18 mouse cellular contexts compared by ENCODE assay signal in the genomic region with DNA sequence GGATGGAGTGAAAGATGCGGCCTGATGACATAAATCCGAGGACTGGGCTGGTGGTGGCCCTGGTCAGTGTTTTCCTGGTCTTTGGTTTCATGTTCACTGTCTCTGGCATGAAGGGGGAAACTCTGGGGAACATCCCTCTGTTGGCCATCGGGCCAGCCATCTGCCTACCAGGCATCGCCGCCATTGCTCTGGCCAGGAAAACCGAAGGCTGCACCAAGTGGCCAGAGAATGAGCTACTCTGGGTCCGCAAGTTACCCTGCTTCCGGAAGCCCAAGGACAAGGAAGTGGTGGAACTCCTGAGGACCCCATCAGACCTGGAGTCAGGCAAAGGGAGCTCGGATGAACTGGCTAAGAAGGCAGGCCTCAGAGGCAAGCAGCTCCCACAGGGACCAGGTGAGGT. TPM values are rescaled to one million over a fixed set of nuclear protein-coding genes. Genes with fewer than 3 reads are reported as not detected.
DNase-seq lines count a peak whose midpoint lies in the region; ATAC-seq lines count a peak whose summit lies in the region.
"Had no signal": no experiment of that assay in that cellular context is flagged by ENCODE, and none has a peak within 500 bp of the region (broad histone marks: within the 10 kb centered on the region; RNA-seq: fewer than 3 reads in every experiment).

No protein-coding gene starts in this region.

- intact Hi-C loops in heart, postnatal 36 days (cut with DNase I) = no loop called here

- no peaks in the 10 kb centered on the region for H3K36me3 ChIP-seq in heart, embryonic 10.5 days
- no peaks in the 10 kb centered on the region for H3K36me3 ChIP-seq in intestine, embryonic 14.5 days (ENCODE audit: control insufficient read depth, insufficient read depth, low read length)
- H3K36me3 ChIP-seq in intestine, embryonic 15.5 days = no peaks in the 10 kb centered on the region
- H3K36me3 ChIP-seq in neural tube, embryonic 13.5 days = no peaks in the 10 kb centered on the region
- H3K36me3 ChIP-seq: embryonic facial prominence, embryonic 15.5 days; forebrain, embryonic 10.5 days; limb, embryonic 13.5 days; liver, embryonic 15.5 days; neural tube, embryonic 12.5 days had no signal

- DNase-seq in heart, embryonic 10.5 days (ENCODE audit: low spot score) = peak; percentile 70
- DNase-seq in heart, postnatal 36 days = no peak
- no peak for DNase-seq in intestine, embryonic 14.5 days (ENCODE audit: low spot score)
- no peak for DNase-seq in neural tube, embryonic 10.5 days (ENCODE audit: extremely low spot score, low spot score)
- no peak for DNase-seq in thymus, postnatal 25 days
- DNase-seq: adrenal gland, postnatal 25 days; cerebellum, adult 2 months; heart, postnatal 10 days had no signal

- ATAC-seq in intestine, embryonic 14.5 days (replicated peaks; ENCODE audit: low FRiP score, low TSS enrichment, low read depth) = no peak
- no peak for ATAC-seq in intestine, embryonic 15.5 days
- ATAC-seq in neural tube, embryonic 13.5 days (ENCODE audit: low read depth) = no peak; the same call in 1 of the 2 replicates

- H3K27me3 ChIP-seq in heart, embryonic 10.5 days (ENCODE audit: insufficient read depth, poor library complexity, severe bottlenecking) = peaks cover 35% of the 10 kb centered on the region
- H3K27me3 ChIP-seq in intestine, embryonic 14.5 days (replicated peaks; ENCODE audit: control insufficient read depth, insufficient read depth, low read length) = 0 out of 2 replicates have a peak, but pooled peaks cover 5% of the 10 kb centered on the region
- peaks cover 20% of the 10 kb centered on the region for H3K27me3 ChIP-seq in intestine, embryonic 15.5 days (replicated peaks)
- H3K27me3 ChIP-seq in neural tube, embryonic 13.5 days = peaks cover 25% of the 10 kb centered on the region

- H3K4me1 ChIP-seq in heart, embryonic 10.5 days = peaks cover 8% of the 10 kb centered on the region
- H3K4me1 ChIP-seq in intestine, embryonic 14.5 days (replicated peaks; ENCODE audit: control insufficient read depth, insufficient read depth, low read length) = no peaks in the 10 kb centered on the region
- H3K4me1 ChIP-seq in intestine, embryonic 15.5 days (replicated peaks) = 0 out of 2 replicates have a peak, but pooled peaks cover 3% of the 10 kb centered on the region
- peaks cover 5% of the 10 kb centered on the region for H3K4me1 ChIP-seq in neural tube, embryonic 13.5 days (replicated peaks)
- H3K4me1 ChIP-seq: liver, embryonic 15.5 days; neural tube, embryonic 12.5 days had no signal

- H3K4me3 ChIP-seq in heart, embryonic 10.5 days = peak overlapping the region; percentile 63
- no peak overlapping the region for H3K4me3 ChIP-seq in intestine, embryonic 14.5 days (ENCODE audit: low read depth, low read length)
- no peak overlapping the region for H3K4me3 ChIP-seq in intestine, embryonic 15.5 days (replicated peaks)
- no peak overlapping the region for H3K4me3 ChIP-seq in neural tube, embryonic 13.5 days

- H3K4me2 ChIP-seq in intestine, embryonic 14.5 days (ENCODE audit: low read length) = peak overlapping the region; percentile 80; the same call in 1 of the 2 replicates
- no peak overlapping the region; the same call in 1 of the 2 replicates for H3K4me2 ChIP-seq in intestine, embryonic 15.5 days (replicated peaks)
- peak overlapping the region; percentile 72; the same call in 1 of the 2 replicates for H3K4me2 ChIP-seq in neural tube, embryonic 13.5 days

- H3K9ac ChIP-seq in intestine, embryonic 14.5 days (ENCODE audit: low read length) = no peak overlapping the region
- no peak overlapping the region for H3K9ac ChIP-seq in intestine, embryonic 15.5 days
- no peak overlapping the region for H3K9ac ChIP-seq in neural tube, embryonic 13.5 days
- H3K9ac ChIP-seq: embryonic facial prominence, embryonic 15.5 days; liver, embryonic 15.5 days had no signal

- H3K27ac ChIP-seq in heart, embryonic 10.5 days = no peak overlapping the region
- H3K27ac ChIP-seq in intestine, embryonic 14.5 days (ENCODE audit: low read depth) = no peak overlapping the region
- H3K27ac ChIP-seq in intestine, embryonic 15.5 days = no peak overlapping the region
- no peak overlapping the region for H3K27ac ChIP-seq in neural tube, embryonic 13.5 days (replicated peaks)
- H3K27ac ChIP-seq: embryonic facial prominence, embryonic 15.5 days; kidney, postnatal 0 days; limb, embryonic 13.5 days; liver, embryonic 15.5 days; neural tube, embryonic 12.5 days had no signal

- no peaks in the 10 kb centered on the region for H3K9me3 ChIP-seq in heart, embryonic 10.5 days
- no peaks in the 10 kb centered on the region for H3K9me3 ChIP-seq in intestine, embryonic 14.5 days (ENCODE audit: control insufficient read depth, low read length)
- H3K9me3 ChIP-seq in intestine, embryonic 15.5 days = no peaks in the 10 kb centered on the region
- no peaks in the 10 kb centered on the region for H3K9me3 ChIP-seq in neural tube, embryonic 13.5 days
- H3K9me3 ChIP-seq: embryonic facial prominence, embryonic 15.5 days; forebrain, embryonic 10.5 days; limb, embryonic 13.5 days; liver, embryonic 15.5 days; neural tube, embryonic 12.5 days had no signal

- 63% methylated on average over 9 of the region's 9 CpGs for WGBS in heart, embryonic 10.5 days
- WGBS in intestine, embryonic 14.5 days = 69% methylated on average over 9 of the region's 9 CpGs
- 74% methylated on average over 9 of the region's 9 CpGs for WGBS in intestine, embryonic 15.5 days
- 80% methylated on average over 9 of the region's 9 CpGs for WGBS in neural tube, embryonic 13.5 days

RNA-seq across cellular contexts. Expression of a gene that starts 1.9 kb away (rescaled TPM):
- polyA plus RNA-seq in heart, embryonic 10.5 days (2016; fragmentation: Nextera tagmentation; extraction: Ambion mirVana) = 0.18 and 0.23 TPM in 2 replicates
- total RNA-seq in heart, postnatal 36 days (2021) = not detected
- 1.7 and 1.8 TPM in 2 replicates for polyA plus RNA-seq in intestine, embryonic 14.5 days (2014; fragmentation: Nextera tagmentation; extraction: Ambion mirVana)
- 1.0 and 1.5 TPM in 2 replicates for polyA plus RNA-seq in intestine, embryonic 15.5 days (2015; fragmentation: Nextera tagmentation; extraction: Ambion mirVana)
- polyA plus RNA-seq in neural tube, embryonic 13.5 days (2015; fragmentation: Nextera tagmentation; extraction: Ambion mirVana) = 0.59 and 0.77 TPM in 2 replicates
- total RNA-seq: adrenal gland, postnatal 25 days; megakaryocyte-erythroid progenitor cell, adult 5-6 weeks had no signal
- polyA plus RNA-seq: C2C12 had no signal
